Mouse (Mus musculus) CD8-positive naive resting alpha-beta T cell, adult 57 days (primary cell): ENCODE results near the gene Cars2. TPM values are rescaled to one million over a fixed set of nuclear protein-coding genes. Genes with fewer than 3 reads are reported as not detected.

Source experiments
- total RNA-seq: library from RNA; stranded (reverse); gene quantifications from one replicate; pipeline ENCODE4 v1.2.4, GENCODE M21; 2023

The Cars2 gene
- total RNA-seq = 38.2 TPM

DNA sequence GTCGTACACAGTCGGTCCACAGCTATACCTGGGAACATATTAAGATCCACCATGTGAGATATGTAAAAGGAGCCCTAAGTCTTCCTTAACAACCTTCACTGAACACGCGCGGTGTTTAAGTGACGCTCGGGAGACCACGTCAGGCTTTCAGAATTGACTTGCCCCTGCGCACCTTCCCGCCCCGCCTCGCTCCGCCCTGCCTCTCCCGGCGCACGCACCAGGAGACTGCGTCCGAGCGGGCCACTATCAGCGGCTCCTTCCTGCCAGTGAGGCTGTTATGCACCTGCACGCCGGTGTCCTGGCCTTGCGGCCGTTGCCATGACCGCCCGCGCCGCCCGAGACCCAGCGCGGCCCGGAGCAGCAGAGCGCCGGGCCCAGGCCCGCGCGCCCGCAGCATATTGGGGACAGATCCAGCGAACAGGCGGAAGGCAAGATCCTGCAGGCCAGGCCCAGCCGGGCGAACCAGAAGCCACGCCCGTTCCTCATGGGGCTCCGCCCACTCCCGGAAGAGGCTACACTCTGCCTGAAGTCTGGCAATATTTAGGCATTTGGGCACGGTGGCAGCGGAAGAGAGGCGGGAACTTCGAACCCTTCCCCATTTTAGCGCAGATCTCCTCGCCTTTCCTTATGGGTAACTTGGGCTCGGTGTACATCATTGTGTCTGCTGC is at the start of gene Cars2:
TSS of gene Cars2 (minus strand) at position 503 of the 668 bp plus-strand sequence.

DNA sequence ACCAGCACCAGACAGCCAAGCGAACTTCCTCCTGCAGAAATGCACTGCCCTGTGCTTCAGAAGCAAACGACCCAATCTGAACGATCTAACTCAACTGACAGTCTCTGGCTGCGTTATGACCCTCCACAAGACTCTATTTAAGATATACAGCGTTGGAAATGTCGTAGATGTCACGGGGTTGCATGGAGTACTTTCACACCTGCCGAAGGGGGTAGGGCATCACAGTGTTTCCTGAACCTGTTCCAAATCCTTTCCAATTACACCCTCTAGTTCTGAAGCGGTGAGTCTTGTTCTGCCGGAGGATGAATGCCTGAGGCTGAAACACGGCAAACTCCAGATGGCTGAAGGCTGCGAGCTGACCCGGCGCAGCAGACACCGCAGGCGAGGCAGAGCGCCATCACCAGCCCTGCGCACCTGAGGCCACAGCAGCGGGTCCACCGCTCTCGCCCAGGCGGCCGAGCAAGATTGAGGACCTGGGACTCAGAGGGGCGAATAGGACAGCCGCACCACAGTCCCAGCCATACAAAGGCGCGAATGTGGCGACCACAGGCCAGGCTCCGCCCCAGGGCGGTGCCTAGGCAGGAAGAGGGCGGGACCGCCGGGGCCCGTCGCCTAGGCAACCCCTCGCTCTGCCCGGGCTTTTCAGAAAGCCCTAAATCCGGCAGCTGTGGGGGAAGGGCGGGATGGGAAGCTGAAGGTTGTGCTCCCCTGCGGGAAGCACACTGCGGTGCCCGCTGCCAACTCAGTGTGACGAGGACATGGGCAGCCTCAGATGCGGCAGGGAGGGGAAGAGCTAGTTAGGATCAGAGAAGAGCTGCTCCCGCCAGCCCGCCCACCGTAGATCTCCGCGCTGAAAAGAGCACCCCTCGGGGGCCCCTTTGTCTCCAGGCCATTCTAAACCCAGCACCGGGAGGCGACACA is 4.5 kb upstream of the Cars2 start, which contains the start of gene Ing1:
TSS of gene Ing1 (plus strand) at position 773 of the 921 bp plus-strand sequence.

DNA sequence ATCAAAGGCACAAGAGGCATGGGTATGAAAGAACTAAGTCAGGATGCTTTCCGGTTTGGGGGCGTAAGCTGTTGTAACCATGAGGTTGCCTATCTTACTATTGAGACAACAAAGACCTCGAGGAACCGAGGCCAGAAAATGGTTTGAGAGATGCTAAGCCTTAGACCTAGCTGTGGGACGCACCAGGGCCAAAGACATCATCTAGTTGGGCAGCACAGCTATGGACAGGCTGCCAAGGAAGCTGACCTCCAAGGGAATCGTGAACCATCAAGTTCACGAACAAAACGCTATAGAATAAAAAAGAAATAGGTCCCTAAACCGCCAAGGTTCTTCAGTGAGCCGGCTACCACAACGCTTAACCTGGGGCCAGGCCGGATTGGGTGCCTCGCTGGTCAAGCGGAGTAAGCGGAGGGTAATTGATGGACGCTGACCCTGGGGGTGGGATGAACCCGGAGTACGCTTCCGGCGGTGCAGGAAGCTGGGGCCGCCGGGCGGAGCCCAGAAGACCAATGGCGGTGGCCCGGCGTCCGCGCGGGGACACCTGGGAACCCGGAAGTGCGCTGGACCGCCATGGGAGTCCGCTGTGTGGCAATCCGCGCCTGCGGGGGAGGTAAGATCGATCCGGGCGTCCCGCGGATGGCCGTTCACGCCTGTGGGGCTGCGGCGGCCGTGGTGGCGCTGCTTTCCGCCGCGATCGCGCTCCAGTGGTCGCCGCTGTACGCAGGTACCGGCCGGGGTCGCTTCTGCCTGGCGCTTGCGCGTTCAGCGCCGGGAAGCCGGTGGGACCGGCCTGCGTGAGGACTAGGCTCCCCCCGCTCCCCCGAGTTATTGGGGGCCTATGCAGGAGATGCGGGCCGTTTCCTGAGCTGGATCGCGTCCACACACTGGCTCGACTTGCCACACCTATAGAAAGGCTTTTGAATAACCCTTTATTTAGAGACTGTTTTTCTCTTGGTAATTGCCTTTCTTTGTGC is 53.3 kb downstream of the Cars2 start, which contains the start of gene Naxd:
TSS of gene Naxd (plus strand) at position 490 of the 974 bp plus-strand sequence.

DNA sequence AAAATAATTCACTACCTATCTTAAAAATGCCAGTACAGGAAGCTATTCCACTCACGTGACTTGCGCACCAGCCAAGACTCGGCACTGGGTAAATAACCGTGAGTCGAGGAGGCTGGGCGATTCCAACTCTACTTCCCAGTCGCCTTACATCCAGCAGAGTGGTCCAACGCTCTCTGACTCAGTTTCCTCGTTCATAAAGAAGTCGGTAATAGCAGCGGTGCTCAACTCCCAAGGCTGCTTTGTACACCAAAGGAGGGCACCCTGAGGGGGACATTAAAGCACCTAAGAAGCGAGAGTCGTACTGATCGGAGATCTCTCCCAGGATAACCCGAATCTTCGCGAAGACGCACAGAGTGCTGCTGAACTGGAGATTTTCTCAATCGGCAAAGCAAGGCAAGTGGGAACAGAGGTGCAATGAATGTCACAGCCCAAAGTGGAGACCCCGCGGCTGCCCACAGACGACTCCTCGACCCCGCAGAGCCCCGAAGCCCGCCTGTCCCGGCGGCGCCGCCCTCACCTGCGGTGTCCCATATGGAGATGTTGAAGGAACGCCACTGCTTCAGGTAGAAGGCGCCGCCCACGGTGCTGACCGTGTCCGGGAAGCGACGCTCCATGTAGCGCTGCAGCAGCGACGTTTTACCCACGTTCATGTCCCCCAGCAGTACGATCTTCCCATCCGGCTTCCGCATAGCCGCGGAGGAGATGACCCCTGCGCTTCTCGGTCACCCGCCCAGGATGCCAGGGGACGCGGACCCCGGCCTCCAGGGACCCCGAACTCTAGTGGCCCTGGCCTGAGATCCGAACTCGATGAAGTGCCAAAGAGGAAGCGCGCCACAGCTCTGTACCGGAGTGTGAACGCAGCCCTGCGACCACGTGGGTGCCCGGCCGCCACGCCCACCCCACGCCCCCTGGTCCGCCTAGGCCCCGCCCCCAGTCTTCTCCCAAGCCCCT is 72.5 kb downstream of the Cars2 start, which contains the start of gene Rab20:
TSS of gene Rab20 (minus strand) at position 900 of the 951 bp plus-strand sequence.

Other genes with a start within 250 kb of the Cars2 start
- 0.21 TPM for gene Col4a2, start 238.0 kb downstream of the Cars2 start, total RNA-seq
- 0.15 TPM for gene Col4a1, start 238.0 kb downstream of the Cars2 start, total RNA-seq
- 9.5 TPM for gene Rab20, start 72.1 kb downstream of the Cars2 start, total RNA-seq
- gene Naxd, start 53.3 kb downstream of the Cars2 start, total RNA-seq = 47.5 TPM
- gene Ing1, start 4.8 kb upstream of the Cars2 start, total RNA-seq = 65.6 TPM
- 108 TPM for gene Ankrd10, start 85.0 kb upstream of the Cars2 start, total RNA-seq
- not detected for gene 1700016D06Rik, start 150.3 kb upstream of the Cars2 start, total RNA-seq
- gene Arhgef7, start 176.9 kb upstream of the Cars2 start, total RNA-seq = 64.6 TPM